Mouse (Mus musculus) brain, embryonic 14.5 days (tissue): ENCODE results near the gene Pfpl. TPM values are rescaled to one million over a fixed set of nuclear protein-coding genes. Genes with fewer than 3 reads are reported as not detected.

Experiments used
- DNase-seq: peaks from one replicate; pipeline ENCODE4 v3.0.0-alpha.2; 2011; ENCODE audit warnings: low read depth
- CTCF ChIP-seq: fragments of 200-500 bp; IDR thresholded peaks from 2 replicates; pipeline ENCODE4 v1.5.1; 2012; ENCODE audit warnings: inconsistent platforms, mild to moderate bottlenecking, moderate library complexity, borderline replicate concordance; ENCODE audit not compliant: insufficient read depth, insufficient read length; ENCODE audit errors: extremely low read depth
- POLR2A ChIP-seq: fragments of 200-500 bp; IDR thresholded peaks from 2 replicates; pipeline ENCODE4 v1.6.1; 2012; ENCODE audit warnings: mild to moderate bottlenecking, inconsistent platforms, borderline replicate concordance; ENCODE audit not compliant: poor library complexity, insufficient read depth, insufficient read length, severe bottlenecking; ENCODE audit errors: extremely low read depth
- polyA plus RNA-seq: library from polyadenylated mRNA; depleted of rRNA; stranded (reverse); fragments of >200 nt; gene quantifications from 2 replicates; pipeline ENCODE4 v1.2.3, GENCODE M21; 2012; rRNA removed

Gene Pfpl
- not detected in 2 replicates for polyA plus RNA-seq

GRCm38 (mm10) chr19:12427605-12428004 is at the start of gene Pfpl:
Gene Pfpl, plus strand, starts transcription at chr19:12427905.
- TF ChIP-seq POLR2A (no peak), CTCF (no peak)
- DNase-seq = no peak

GRCm38 (mm10) chr19:12386979-12387378 is 40.7 kb upstream of the Pfpl start, which contains the start of gene Olfr1440:
Gene Olfr1440, plus strand, starts transcription at chr19:12387279.
- no peak for DNase-seq
- TF ChIP-seq CTCF (no peak), POLR2A (no peak)

- DNase-seq = no peak
- TF ChIP-seq POLR2A (no peak), CTCF (no peak)
Observed at GRCm38 (mm10) chr19:12413737-12414136, 14.0 kb upstream of the Pfpl start.

GRCm38 (mm10) chr19:12417361-12417760 is 10.3 kb upstream of the Pfpl start, which contains the start of gene Olfr1441:
Gene Olfr1441, plus strand, starts transcription at chr19:12417433.
- TF ChIP-seq POLR2A (no peak), CTCF (no peak)
- DNase-seq = no peak

GRCm38 (mm10) chr19:12418312-12418711 is 9.4 kb upstream of the Pfpl start:
- TF ChIP-seq CTCF = no peak
- no peak for TF ChIP-seq POLR2A

GRCm38 (mm10) chr19:12420555-12420954 is 7.2 kb upstream of the Pfpl start:
- TF ChIP-seq POLR2A = no peak
- TF ChIP-seq CTCF = no peak
- DNase-seq = no peak

More at GRCm38 (mm10) chr19:12418312-12418711, 9.4 kb upstream of the Pfpl start:
- DNase-seq = no peak

GRCm38 (mm10) chr19:12421680-12422079 is 6.0 kb upstream of the Pfpl start:
- DNase-seq = no peak
- TF ChIP-seq CTCF (no peak), POLR2A (no peak)

GRCm38 (mm10) chr19:12427101-12427500 is 604 bp upstream of the Pfpl start:
- TF ChIP-seq CTCF = no peak
- TF ChIP-seq POLR2A = no peak
- DNase-seq = no peak

GRCm38 (mm10) chr19:12433033-12433432 is 5.3 kb downstream of the Pfpl start:
- DNase-seq = peak; percentile 78
- TF ChIP-seq CTCF (peak; percentile 52; the same call in 1 of the 2 replicates), POLR2A (no peak)

- no peak for DNase-seq
- TF ChIP-seq CTCF = no peak
- no peak for TF ChIP-seq POLR2A
Observed at GRCm38 (mm10) chr19:12435011-12435416, 7.3 kb downstream of the Pfpl start.

GRCm38 (mm10) chr19:12435750-12436524 is 8.2 kb downstream of the Pfpl start:
- no peak for DNase-seq
- TF ChIP-seq CTCF = no peak
- no peak for TF ChIP-seq POLR2A

- no peak for TF ChIP-seq POLR2A
- TF ChIP-seq CTCF = no peak
- DNase-seq = no peak
Observed at GRCm38 (mm10) chr19:12439581-12439980, 11.9 kb downstream of the Pfpl start.
